Mouse (Mus musculus): ENCODE measurements at regions not wholly inside any gene's neighbourhood (a gene's known extent, or its start where the extent isn't known, plus 50 kb on each side); places are given as distances from the start of the nearest gene placed in this dataset.

DNA sequence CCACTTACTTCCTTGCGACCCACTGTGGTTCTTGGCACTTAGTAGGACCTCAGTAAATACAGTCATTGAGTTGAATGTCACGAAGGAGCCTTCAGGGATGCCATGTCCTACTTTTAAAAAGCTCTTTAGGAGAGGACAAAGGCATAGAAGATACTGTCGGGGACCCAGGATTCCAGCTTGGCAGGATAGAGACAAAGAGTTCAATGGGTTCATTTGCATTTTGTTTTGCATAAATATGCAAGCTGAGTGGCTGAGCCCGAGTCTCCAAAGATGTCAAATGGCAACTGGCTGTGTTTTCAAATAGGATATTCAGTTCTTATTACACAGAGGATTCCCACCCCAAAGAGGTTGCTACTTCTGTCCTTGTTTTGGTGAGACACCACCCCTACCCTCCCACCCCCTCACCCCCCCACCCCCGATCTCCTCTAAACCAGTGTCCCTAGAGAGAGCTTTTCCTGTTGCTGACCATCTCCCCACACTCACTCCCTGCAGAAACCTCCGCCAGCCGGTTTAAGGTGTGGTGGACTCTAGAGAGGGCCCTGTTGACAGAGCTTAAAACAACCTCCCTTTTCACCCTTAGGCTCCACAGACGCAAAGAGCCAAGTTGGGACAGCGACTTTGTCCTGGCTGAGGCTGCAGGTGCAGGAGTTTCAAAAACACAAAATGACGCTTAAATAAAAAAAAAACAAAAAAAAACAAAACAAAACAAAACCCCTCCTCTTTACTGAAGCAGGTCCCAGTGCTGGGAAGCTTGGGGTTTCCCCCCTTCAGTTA lies 57.9 kb downstream of the Sox9 start:
- Histone ChIP-seq H3K36me3 (no peaks in the 10 kb centered on the region), H3K27me3 (no peaks in the 10 kb centered on the region), H3K9me3 (no peaks in the 10 kb centered on the region), H3K9ac (no peak overlapping the region), H3K4me1 (0 out of 2 replicates have a peak, but pooled peaks cover 5% of the 10 kb centered on the region), H3K4me2 (replicated peaks) (0 out of 2 replicates have a peak overlapping the region, but pooled peaks have one; percentile 17), H3K27ac (no peak overlapping the region), H3K4me3 (no peak overlapping the region)
- WGBS = 19% methylated on average over 10 of the region's 10 CpGs
- no peak for ATAC-seq (ENCODE audit: insufficient number of reproducible peaks, insufficient read depth, low FRiP score, low TSS enrichment)

GRCm38 (mm10) chr11:112840495-112840828 lies 58.4 kb downstream of the Sox9 start:
- Histone ChIP-seq H3K4me1 (0 out of 2 replicates have a peak, but pooled peaks cover 3% of the 10 kb centered on the region), H3K9ac (no peak overlapping the region), H3K27ac (no peak overlapping the region), H3K27me3 (no peaks in the 10 kb centered on the region), H3K4me2 (replicated peaks) (0 out of 2 replicates have a peak overlapping the region, but pooled peaks have one; percentile 17), H3K4me3 (no peak overlapping the region), H3K9me3 (no peaks in the 10 kb centered on the region), H3K36me3 (no peaks in the 10 kb centered on the region)
- WGBS = 13% methylated on average over 10 of the region's 10 CpGs
- no peak for ATAC-seq (ENCODE audit: insufficient number of reproducible peaks, insufficient read depth, low FRiP score, low TSS enrichment)

- WGBS = 73% methylated on average over 8 of the region's 8 CpGs
- no peaks in the 10 kb centered on the region for H3K36me3 ChIP-seq
- ATAC-seq (ENCODE audit: insufficient number of reproducible peaks, insufficient read depth, low FRiP score, low TSS enrichment) = no peak
These were observed 62.4 kb downstream of the Sox9 start for GRCm38 (mm10) chr11:112844258-112844901.

DNA sequence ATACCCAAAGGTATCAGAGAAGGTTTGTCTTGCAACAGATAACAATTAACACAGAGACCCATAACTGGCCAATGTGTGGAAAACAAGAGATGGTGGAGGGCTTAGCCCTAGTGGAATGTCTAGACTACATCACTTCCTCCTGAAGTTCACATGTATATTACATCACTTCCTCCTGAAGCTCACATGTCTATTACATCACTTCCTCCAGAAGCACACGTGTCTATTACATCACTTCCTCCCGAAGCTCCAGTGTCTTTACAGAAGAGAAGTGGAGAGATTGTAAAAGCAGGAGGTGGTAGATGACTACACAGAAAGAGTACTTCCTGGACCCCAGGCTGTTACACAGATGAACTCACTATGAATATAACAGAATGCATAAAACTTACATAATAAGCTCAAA lies 65.1 kb downstream of the Sox9 start:
- WGBS = 87% methylated on average over 2 of the region's 2 CpGs
- no peak overlapping the region for H3K27ac ChIP-seq
- H3K36me3 ChIP-seq = no peaks in the 10 kb centered on the region
- no peaks in the 10 kb centered on the region for H3K27me3 ChIP-seq
- H3K9me3 ChIP-seq = no peaks in the 10 kb centered on the region
- no peak for ATAC-seq (ENCODE audit: insufficient number of reproducible peaks, insufficient read depth, low FRiP score, low TSS enrichment)
- H3K4me1 ChIP-seq = no peaks in the 10 kb centered on the region
- H3K4me2 ChIP-seq (replicated peaks) = no peak overlapping the region
- no peak overlapping the region for H3K9ac ChIP-seq
- H3K4me3 ChIP-seq = no peak overlapping the region

More at GRCm38 (mm10) chr11:112844258-112844901, 62.4 kb downstream of the Sox9 start:
- Histone ChIP-seq H3K9me3 (no peaks in the 10 kb centered on the region), H3K4me1 (no peaks in the 10 kb centered on the region), H3K4me3 (no peak overlapping the region), H3K27ac (no peak overlapping the region), H3K4me2 (replicated peaks) (no peak overlapping the region), H3K9ac (no peak overlapping the region), H3K27me3 (no peaks in the 10 kb centered on the region)

- 69% methylated on average over 3 of the region's 3 CpGs for WGBS
These were observed 65.8 kb downstream of the Sox9 start for GRCm38 (mm10) chr11:112847851-112848250.

DNA sequence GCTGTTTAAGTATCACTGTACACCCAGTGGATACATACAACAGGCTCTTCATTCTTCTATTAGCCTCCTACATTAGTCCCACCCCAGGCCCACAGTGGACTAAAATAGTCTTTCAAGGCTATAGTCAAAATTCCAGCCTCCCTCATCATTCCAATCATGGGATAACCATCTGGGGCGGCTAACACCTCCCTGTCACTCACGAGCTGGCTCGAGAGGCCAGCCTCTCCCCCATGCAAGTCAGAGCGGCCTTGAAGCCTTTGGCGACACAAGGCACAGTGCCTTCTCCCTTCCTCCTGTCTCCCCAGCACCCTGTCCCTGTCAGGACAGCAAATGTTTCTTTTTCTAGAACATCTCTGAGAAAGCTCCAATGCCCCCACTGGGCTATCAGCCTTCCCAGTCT lies 68.0 kb downstream of the Sox9 start:
- Histone ChIP-seq H3K27me3 (no peaks in the 10 kb centered on the region), H3K4me3 (no peak overlapping the region), H3K4me2 (replicated peaks) (no peak overlapping the region), H3K27ac (no peak overlapping the region), H3K9ac (no peak overlapping the region), H3K9me3 (no peaks in the 10 kb centered on the region), H3K4me1 (no peaks in the 10 kb centered on the region), H3K36me3 (no peaks in the 10 kb centered on the region)
- no peak for ATAC-seq (ENCODE audit: insufficient number of reproducible peaks, insufficient read depth, low FRiP score, low TSS enrichment)
- 84% methylated on average over 5 of the region's 5 CpGs for WGBS

More at GRCm38 (mm10) chr11:112847851-112848250, 65.8 kb downstream of the Sox9 start:
- H3K9ac ChIP-seq = no peak overlapping the region
- H3K27me3 ChIP-seq = no peaks in the 10 kb centered on the region
- no peak overlapping the region for H3K27ac ChIP-seq
- H3K9me3 ChIP-seq = no peaks in the 10 kb centered on the region
- no peak overlapping the region for H3K4me2 ChIP-seq (replicated peaks)
- H3K4me1 ChIP-seq = no peaks in the 10 kb centered on the region
- H3K36me3 ChIP-seq = no peaks in the 10 kb centered on the region
- ATAC-seq (ENCODE audit: insufficient number of reproducible peaks, insufficient read depth, low FRiP score, low TSS enrichment) = no peak
- no peak overlapping the region for H3K4me3 ChIP-seq

- no peaks in the 10 kb centered on the region for H3K9me3 ChIP-seq
- H3K4me1 ChIP-seq = no peaks in the 10 kb centered on the region
- ATAC-seq (ENCODE audit: insufficient number of reproducible peaks, insufficient read depth, low FRiP score, low TSS enrichment) = no peak
- H3K36me3 ChIP-seq = no peaks in the 10 kb centered on the region
- no peak overlapping the region for H3K9ac ChIP-seq
- H3K4me3 ChIP-seq = no peak overlapping the region
- H3K27me3 ChIP-seq = no peaks in the 10 kb centered on the region
- WGBS = 78% methylated on average over 13 of the region's 13 CpGs
- no peak overlapping the region for H3K27ac ChIP-seq
- H3K4me2 ChIP-seq (replicated peaks) = no peak overlapping the region
These were observed 68.7 kb downstream of the Sox9 start for GRCm38 (mm10) chr11:112850532-112851272.

DNA sequence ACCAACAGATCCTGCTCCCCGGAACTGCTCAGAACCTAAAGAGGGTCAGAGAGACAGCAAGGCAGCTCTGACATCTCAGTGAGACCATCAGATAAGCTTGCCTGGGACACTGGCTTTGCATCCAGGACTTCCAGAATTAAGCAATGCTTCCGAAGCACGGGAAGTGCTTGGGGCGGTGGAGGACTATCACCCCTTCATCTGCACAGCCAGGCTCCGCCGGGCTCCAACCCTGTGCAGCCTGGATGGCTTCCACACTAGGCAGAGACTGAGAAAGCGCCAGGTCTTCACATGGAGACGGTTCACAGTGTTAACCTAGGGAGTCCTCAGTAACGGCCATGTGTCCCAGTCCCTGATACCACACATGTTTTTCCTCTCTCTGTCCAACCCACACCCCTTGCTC lies 69.3 kb downstream of the Sox9 start:
- no peak overlapping the region for H3K27ac ChIP-seq
- H3K9me3 ChIP-seq = no peaks in the 10 kb centered on the region
- H3K36me3 ChIP-seq = no peaks in the 10 kb centered on the region
- H3K4me2 ChIP-seq (replicated peaks) = no peak overlapping the region
- no peaks in the 10 kb centered on the region for H3K4me1 ChIP-seq
- no peak overlapping the region for H3K9ac ChIP-seq
- 79% methylated on average over 9 of the region's 9 CpGs for WGBS
- no peak overlapping the region for H3K4me3 ChIP-seq
- no peak for ATAC-seq (ENCODE audit: insufficient number of reproducible peaks, insufficient read depth, low FRiP score, low TSS enrichment)
- no peaks in the 10 kb centered on the region for H3K27me3 ChIP-seq

- peaks cover 4% of the 10 kb centered on the region for H3K9me3 ChIP-seq
- H3K27me3 ChIP-seq = no peaks in the 10 kb centered on the region
- no peak overlapping the region for H3K4me2 ChIP-seq (replicated peaks)
- H3K4me1 ChIP-seq = 0 out of 2 replicates have a peak, but pooled peaks cover 3% of the 10 kb centered on the region
- 78% methylated on average over 5 of the region's 5 CpGs for whole genome bisulfite sequencing
- H3K9ac ChIP-seq = no peak overlapping the region
- ATAC-seq (ENCODE audit: insufficient number of reproducible peaks, insufficient read depth, low FRiP score, low TSS enrichment) = no peak
- H3K27ac ChIP-seq = no peak overlapping the region
- no peak overlapping the region for H3K4me3 ChIP-seq
- no peaks in the 10 kb centered on the region for H3K36me3 ChIP-seq
These were observed 74.0 kb downstream of the Sox9 start for GRCm38 (mm10) chr11:112855975-112856374.

GRCm38 (mm10) chr11:112859309-112859708 lies 77.3 kb downstream of the Sox9 start:
- no peak overlapping the region for H3K9ac ChIP-seq
- no peaks in the 10 kb centered on the region for H3K27me3 ChIP-seq
- H3K9me3 ChIP-seq = peaks cover 4% of the 10 kb centered on the region
- no peak overlapping the region for H3K4me3 ChIP-seq
- H3K27ac ChIP-seq = no peak overlapping the region
- WGBS = 88% methylated on average over 7 of the region's 7 CpGs
- no peak overlapping the region for H3K4me2 ChIP-seq (replicated peaks)
- no peaks in the 10 kb centered on the region for H3K36me3 ChIP-seq
- H3K4me1 ChIP-seq = 0 out of 2 replicates have a peak, but pooled peaks cover 6% of the 10 kb centered on the region
- ATAC-seq (ENCODE audit: insufficient number of reproducible peaks, insufficient read depth, low FRiP score, low TSS enrichment) = no peak

GRCm38 (mm10) chr11:112860797-112861196 lies 78.8 kb downstream of the Sox9 start:
- 21% methylated on average over 11 of the region's 11 CpGs for WGBS
- peaks cover 4% of the 10 kb centered on the region for H3K9me3 ChIP-seq
- 0 out of 2 replicates have a peak, but pooled peaks have one; percentile 41 for ATAC-seq (ENCODE audit: insufficient number of reproducible peaks, insufficient read depth, low FRiP score, low TSS enrichment)
- H3K4me2 ChIP-seq (replicated peaks) = no peak overlapping the region
- 0 out of 2 replicates have a peak, but pooled peaks cover 6% of the 10 kb centered on the region for H3K4me1 ChIP-seq
- H3K27ac ChIP-seq = no peak overlapping the region
- H3K27me3 ChIP-seq = no peaks in the 10 kb centered on the region
- no peaks in the 10 kb centered on the region for H3K36me3 ChIP-seq
- H3K9ac ChIP-seq = no peak overlapping the region
- H3K4me3 ChIP-seq = no peak overlapping the region
